Mouse (Mus musculus) frontal cortex, postnatal 25 days (tissue): Measurements from ENCODE around the gene Nolc1.

Experiments
- DNase-seq, 2 experiments: peaks; one replicate each; pipeline ENCODE4 v3.0.0; 2022; ENCODE audit warnings: low spot score in 2 of 2

Gene Nolc1

GRCm38 (mm10) chr19:46075616-46076607, at the start of gene Nolc1:
Gene Nolc1 (plus strand): TSS chr19:46075863.
- DNase-seq, result peak; percentile 99

DNA sequence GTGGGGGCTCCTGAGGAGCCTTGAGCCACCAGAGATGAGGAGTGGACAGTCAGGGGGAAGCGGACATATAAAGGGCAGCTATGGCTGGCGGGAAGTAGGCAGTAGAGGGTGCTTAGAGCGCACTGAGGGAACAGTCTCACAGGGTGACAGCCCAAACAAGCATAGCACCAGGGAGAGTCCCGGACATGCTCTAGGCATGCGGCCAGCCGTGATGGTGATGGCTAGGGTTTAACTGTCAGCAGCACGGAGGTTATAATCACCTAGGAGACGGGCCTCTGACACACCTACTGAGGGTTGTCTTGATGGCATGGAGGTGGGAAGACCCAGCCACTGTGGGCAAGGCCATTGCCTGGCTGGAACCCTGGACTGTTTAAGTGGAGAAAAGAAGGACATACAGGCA, 49.1 kb upstream of the Nolc1 start:
- DNase-seq, result no peak

DNA sequence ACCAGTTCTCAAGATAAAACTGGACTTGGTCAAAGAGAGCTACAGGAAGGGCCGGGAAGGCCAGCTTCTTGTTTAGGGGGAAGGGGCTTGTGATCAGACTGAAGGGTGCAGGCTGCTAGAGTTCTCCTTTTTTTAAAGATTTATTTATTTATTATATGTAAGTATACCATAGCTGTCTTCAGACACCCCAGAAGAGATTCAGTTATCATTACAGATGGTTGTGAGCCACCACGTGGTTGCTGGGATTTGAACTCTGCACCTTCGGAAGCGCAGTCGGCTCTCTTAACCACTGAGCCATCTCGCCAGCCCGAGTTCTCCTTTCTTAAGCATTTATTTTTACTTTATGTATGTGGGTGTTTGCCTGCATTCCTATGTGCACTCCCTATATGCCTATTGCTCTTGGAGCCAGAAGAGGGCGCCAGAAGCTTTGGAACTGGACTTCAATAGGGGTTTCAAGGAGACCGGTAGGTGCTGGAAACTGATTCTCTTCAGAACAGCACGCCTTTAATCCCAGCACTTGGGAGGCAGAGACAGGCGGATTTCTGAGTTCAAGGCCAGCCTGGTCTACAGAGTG, 46.8 kb upstream of the Nolc1 start:
- DNase-seq, result no peak

DNA sequence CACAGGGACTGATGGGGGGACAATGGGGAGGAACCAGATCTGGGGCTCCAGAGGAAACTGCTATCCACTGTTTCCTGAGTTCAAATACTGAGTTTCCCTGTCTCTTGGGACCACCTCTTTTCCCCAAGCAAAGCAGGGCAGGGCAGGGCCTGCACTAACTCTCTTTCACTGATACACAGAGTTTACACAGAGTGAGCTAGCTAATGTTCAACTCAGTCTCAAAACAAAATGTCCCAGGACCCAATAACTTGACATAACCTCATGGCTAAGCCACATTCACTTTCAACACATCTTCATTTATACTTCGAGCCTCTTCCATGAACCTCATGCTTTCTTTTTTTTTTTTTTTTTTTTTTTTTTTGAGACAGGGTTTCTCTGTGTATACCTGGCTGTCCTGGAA, 46.0 kb upstream of the Nolc1 start:
- no peak for DNase-seq

DNA sequence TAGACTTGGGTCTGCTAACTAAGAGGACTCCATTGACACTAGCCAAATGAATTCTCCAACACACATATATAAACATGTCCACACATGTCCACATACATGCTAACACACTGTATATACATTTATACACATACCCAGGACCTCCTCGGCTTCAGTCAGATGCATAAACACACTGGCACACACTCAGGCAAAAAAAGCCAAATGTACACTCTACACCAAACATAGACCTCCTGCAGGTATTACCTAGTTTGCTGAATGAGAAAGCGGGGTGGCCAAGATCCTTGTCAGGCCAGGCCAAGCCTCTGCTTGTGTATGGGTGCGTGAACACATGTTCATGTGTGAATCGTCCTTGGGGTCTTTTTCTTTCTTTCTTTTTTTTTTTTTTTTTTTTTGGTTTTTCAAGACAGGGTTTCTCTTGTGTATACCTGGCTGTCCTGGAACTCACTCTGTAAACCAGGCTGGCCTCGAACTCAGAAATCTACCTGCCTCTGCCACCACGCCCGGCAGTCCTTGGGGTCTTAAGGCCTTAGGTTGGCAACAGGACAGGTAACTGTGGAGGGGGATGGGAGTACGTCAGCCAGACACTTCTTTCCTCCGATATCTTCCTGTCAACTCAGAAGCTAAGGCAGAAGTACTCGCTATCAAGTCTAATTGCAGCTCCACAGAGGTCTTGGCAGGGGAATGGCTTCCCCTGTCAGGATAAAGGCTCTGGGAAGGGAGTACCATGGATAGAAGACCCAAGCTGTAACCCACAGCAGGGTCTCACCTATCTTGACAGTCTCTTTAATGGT, 45.3 kb upstream of the Nolc1 start:
- DNase-seq, result no peak

DNA sequence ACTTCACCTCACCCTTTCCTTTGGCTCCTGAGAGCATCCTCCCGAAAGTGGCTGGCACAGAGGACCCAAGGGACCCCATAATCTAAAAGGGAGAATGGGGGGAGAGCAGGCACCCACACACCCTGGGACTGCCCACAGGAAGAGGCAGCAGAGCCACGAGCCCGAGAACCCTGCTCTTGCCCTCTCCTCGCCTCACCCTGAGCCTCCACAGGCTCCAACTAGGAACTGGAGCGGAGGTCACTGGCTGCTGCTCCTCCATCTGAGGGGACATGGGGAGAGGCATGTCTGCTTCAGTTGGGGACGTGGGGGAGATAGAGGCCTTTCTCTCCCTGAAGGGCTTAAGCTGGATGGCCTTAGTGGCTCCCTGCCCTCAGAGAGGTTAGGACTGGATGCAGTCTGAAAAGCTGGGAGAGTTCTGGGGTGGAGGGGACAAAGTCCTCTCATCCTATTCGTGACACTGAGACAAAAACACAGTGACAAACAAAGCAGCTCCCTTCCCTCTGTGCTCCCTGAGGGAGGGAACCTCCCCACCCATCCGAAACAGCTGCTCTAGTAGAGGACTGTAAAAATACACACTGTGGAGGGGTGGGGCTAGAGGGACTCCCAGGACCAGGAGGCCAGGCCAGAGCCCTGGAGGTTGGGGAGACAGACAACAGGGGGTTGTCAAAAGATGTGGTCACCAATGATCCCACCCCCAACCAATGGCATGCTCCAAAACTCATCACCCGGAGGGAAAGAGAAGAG, 43.8 kb upstream of the Nolc1 start:
- no peak for DNase-seq

DNA sequence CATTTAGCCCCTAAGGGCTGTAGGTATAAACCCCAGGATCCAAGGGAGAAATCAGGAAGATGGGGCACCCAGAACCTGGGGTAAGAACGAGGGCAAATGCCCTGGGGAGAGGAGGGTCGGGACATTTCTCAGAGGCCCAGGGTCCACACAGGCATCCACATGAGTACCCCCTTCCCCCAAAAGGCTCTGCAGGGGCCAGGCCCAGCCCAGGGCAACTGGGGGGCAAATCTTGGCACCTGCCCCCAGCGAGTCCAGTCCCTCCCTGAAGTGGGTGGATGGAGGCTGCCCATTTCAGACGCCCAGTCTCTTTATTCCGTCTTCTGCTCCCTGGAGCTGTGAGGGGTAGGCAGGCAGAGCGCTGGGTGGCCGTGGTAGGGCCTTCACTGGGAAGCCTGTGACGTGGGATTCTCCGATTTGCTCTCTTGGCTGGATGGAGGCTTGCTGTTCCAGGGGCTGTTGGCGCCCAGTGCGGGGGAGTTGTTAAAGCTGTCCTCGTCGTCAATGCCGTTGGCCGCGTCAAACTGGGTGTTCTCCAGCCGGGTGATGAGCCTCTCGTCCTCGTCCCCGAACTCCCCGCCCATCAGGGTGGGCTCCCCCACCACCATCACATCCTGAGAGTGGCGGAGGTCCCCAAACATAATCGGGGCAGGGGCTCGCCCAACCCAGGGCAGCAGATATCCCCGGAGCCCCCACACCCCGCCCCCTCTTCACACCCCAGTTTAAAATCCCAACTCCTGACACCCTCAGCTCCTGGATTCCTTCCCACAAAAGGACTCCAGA, 42.7 kb upstream of the Nolc1 start:
- no peak for DNase-seq

DNA sequence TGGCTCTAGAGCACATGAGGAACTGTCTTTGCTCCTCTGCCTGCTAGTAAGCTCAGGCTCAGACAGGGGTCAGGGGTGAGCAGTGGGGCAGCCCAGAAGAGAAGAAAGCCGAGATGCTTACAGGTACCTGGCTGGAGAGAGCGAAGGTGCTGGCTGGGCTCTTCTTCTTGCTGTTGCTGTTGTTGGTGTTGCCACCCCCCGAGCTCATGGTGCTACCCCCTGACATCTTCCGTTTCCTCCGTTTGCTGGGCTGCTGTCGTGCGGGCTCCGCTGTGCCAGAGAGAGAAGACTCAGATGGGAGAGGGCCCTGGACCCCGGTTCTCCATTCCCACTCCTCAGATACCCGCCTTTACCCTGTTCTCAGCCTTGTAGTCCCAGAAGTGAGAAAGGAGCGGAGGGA, 41.8 kb upstream of the Nolc1 start:
- DNase-seq, result no peak

DNA sequence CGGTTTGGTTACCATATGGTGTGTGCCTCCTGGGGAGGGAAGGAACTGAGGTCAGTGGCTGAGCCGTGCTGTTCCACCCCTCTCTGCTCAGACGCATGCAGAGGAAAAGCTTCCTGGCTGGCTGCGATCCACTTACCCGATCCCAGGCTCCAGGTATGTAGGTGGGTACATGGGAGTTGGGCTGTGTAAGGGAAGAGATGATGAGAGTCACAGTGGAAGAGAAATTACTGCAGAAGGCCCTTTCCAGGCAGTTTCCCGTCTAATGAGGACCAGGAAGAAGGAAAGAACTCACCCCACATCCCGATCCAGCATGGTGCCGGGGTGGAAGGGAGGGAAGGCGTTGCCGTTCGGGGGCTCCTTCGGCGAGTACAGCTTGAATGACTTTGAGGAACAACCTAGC, 39.7 kb upstream of the Nolc1 start:
- no peak for DNase-seq

GRCm38 (mm10) chr19:46036477-46037242, 39.0 kb upstream of the Nolc1 start:
- no peak for DNase-seq

- no peak for DNase-seq
These were observed 38.3 kb upstream of the Nolc1 start for GRCm38 (mm10) chr19:46037243-46037924.

- DNase-seq, result no peak
These were observed 37.5 kb upstream of the Nolc1 start for GRCm38 (mm10) chr19:46037925-46038850.

DNA sequence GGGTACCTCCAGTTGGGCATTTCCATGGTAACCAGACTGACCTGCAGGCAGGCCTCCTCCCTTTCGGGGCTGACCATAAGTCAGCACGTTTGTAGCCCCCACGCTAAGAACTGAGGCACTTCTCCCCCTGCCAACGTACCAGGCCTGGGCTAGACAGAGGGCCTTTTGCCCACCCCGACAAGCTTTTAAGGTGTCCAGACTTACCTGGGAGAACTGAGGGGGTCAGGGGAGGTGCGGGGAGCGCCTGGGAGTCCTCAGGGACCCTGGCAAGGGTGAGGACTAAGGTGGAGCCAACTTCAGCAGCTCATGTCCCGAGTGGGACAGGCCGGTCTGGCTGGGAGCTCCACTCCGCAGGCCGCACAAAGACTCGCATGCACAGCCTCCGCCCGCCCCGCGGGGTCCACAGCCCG, 36.8 kb upstream of the Nolc1 start:
- DNase-seq, result no peak

- DNase-seq, result peak; percentile 50 to 64
These were observed 36.2 kb upstream of the Nolc1 start for GRCm38 (mm10) chr19:46039478-46039877.

DNA sequence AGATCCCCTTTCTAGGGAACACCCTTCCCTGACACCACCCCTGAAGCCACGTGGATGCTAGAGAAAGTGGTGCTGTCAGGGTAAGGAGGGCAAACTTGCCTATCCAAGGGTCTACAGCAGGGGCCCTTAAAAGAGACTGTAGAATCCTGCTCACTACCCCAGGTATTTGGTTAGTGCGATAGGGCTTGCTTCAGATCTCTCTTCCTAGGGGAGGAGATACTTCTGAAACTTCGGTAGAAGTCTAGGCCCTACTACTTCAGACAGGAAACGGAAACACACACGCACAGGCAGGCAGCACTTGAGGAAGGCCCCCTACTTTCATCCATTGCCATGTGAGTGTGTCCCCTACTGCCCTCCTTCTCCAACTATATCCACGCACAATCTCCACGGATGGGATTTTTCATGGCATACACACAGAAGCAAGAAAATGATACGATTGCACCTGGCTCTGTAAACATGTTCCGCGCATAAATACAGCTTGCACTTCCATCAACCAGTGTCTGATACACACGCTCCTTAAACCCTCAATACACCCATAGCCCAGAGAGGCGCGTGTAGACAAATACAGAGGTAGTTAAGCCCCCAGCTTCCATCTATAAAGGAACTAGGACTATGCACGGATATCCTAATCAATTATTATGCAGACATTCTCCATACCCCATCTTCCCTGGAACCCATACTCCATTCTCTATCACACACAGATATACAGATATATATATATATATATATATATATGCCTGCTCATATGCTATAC, 35.3 kb upstream of the Nolc1 start:
- DNase-seq, result no peak

DNA sequence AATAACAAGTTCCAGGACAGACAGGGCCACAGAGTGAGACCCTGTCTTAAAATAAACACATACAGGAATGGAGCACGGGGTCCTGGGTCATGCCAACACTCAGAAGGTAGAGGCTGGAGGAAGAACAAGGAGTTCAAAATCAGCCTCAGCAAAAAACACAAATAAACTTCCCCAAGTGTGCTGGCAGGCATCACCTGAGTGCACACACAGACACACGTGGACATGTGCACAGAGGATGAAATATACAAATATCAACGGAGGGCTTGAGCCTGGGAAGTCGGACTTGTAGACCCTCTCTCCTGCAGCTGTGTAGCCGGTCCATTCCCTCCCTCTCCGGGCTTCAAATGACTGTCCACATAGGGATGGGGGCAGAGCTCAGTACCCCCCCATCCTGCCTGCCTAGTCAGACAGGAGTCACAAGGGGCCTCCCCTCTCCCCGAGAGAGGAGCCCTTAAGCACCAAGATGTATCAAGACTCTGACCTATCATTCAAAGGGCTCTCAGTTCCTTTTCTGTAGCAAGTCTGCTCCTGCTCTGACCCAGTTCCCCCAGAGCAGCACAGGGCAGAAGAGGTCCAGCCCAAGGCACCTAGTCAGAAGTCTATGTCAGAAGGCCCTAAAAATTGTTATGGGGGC, 34.2 kb upstream of the Nolc1 start:
- no peak for DNase-seq

GRCm38 (mm10) chr19:46041933-46042475, 33.7 kb upstream of the Nolc1 start:
- DNase-seq, result peak; percentile 57 to 60
